Mouse (Mus musculus): ENCODE results near the gene Cemip.

DNA sequence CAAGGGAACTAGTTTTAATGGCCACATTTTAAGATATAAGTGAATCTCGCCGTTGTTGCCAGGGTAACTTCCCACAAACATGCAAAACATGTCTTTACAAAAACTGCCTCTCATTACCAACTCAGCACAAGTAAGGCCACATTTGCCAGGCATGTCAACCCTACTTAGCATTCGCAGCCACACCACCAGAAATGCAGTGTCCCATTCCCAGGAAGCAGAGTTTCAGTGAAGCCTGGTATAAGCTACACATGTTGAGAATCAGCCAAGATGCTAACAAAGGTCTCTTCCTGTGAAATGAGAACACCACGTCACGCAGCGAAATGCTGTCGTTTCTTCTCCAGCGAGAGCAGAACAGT, 26.7 kb upstream of the Cemip start:
- TF ChIP-seq CTCF (IDR thresholded peaks at IDR 0.05; ENCODE audit: borderline replicate concordance, control insufficient read depth, extremely low read depth, insufficient read depth, low read length, poor library complexity) (no peak), POLR2A (IDR thresholded peaks at IDR 0.05; ENCODE audit: control insufficient read depth, extremely low read depth, insufficient read depth, low read length, poor library complexity) (no peak)

Measured in thymus, adult 2 months (tissue).